Mouse (Mus musculus): ENCODE data around the gene Rbmxl2.

Gene Rbmxl2

GRCm38 (mm10) chr7:107209204-107209860 is at the start of gene Rbmxl2:
TSS of gene Rbmxl2 (plus strand) at chr7:107209445.
- CTCF ChIA-PET = no interaction called here

GRCm38 (mm10) chr7:107166690-107167089 is 42.6 kb upstream of the Rbmxl2 start, which contains the start of gene Nlrp14:
TSS of gene Nlrp14 (plus strand) at chr7:107166990.
- CTCF ChIA-PET = no interaction called here

GRCm38 (mm10) chr7:107180406-107180805 is 28.8 kb upstream of the Rbmxl2 start:
- CTCF ChIA-PET = no interaction called here

GRCm38 (mm10) chr7:107201817-107202216 is 7.4 kb upstream of the Rbmxl2 start:
- CTCF ChIA-PET = no interaction called here

GRCm38 (mm10) chr7:107207843-107208242 is 1.4 kb upstream of the Rbmxl2 start:
- CTCF ChIA-PET = no interaction called here

GRCm38 (mm10) chr7:107210126-107210576 is 906 bp downstream of the Rbmxl2 start:
- CTCF ChIA-PET = interaction anchor here (0.6 kb wide), 1 partner anchor 448 kb away, joined by 7 read pairs; no protein-coding TSS in a partner anchor

GRCm38 (mm10) chr7:107215723-107216122 is 6.5 kb downstream of the Rbmxl2 start:
- CTCF ChIA-PET = no interaction called here

- CTCF ChIA-PET = no interaction called here
These were observed 7.6 kb downstream of the Rbmxl2 start for GRCm38 (mm10) chr7:107216845-107217244.

- CTCF ChIA-PET = no interaction called here
These were observed 27.6 kb downstream of the Rbmxl2 start for GRCm38 (mm10) chr7:107236854-107237253.

GRCm38 (mm10) chr7:107237498-107237897 is 28.3 kb downstream of the Rbmxl2 start:
- CTCF ChIA-PET = no interaction called here

- CTCF ChIA-PET = no interaction called here
These were observed 32.2 kb downstream of the Rbmxl2 start for GRCm38 (mm10) chr7:107241371-107241883.

GRCm38 (mm10) chr7:107250211-107250985 is 41.2 kb downstream of the Rbmxl2 start:
- CTCF ChIA-PET = interaction anchor here (0.7 kb wide), 1 partner anchor 16 kb away, joined by 17 read pairs; no protein-coding TSS in a partner anchor

- CTCF ChIA-PET = no interaction called here
These were observed 44.1 kb downstream of the Rbmxl2 start for GRCm38 (mm10) chr7:107253355-107253754.

- CTCF ChIA-PET = no interaction called here
These were observed 50.7 kb downstream of the Rbmxl2 start for GRCm38 (mm10) chr7:107259936-107260335.
